Mouse (Mus musculus): ENCODE measurements around the gene Mtg1. TPM values are rescaled to one million over a fixed set of nuclear protein-coding genes. Genes with fewer than 3 reads are reported as not detected.

Gene Mtg1
- polyA plus RNA-seq, 1 experiment from 2014 or later: 21.7 TPM

DNA sequence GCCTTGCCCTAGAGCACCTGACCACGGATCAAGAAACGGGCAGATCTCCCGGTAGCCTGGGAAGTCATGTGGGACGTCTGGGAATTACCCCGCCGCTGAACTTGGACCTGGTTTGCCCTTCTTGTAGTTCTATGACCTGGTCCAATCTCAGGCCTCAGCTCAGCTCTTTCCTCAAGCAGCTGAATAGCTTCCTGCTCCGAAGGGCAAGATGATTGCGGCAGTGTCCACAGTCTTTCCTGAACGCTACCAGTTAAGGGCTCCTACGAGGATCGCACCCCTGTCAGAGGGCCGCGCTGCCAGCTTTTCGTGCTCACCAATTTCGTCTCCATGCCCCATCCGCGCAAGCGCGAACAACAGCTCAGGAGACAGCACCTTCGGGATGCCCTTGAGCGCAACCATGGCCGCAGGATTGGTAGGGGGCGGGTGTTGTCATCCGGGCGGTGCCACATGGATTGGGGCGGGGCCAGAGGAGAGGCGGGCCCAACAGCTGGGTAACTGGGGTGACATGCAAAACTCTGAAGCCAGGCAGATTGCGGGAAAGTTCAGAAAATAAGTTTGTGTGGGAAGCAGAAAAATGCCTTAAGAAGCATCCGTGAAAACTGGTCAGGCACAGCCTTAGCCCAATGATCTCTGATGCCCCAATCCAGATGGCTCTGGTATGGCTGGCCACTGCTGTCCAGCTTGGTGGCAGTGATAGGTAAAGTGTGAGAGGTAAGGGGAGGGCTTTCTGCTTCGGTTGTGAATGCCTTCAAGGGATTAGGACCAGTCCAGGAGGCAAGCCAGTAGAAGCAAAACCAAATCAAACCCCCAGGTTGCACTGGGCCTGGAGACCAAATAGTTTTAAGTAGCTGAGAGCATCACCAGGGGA is 35.1 kb upstream of the Mtg1 start, which contains the start of gene Fuom:
Gene Fuom (minus strand): TSS at position 449 of the 868 bp plus-strand sequence.
- H3K4me1 ChIP-seq (ENCODE audit: control insufficient read depth, insufficient read depth, low read length): no peaks in the 10 kb centered on the region
- H3K4me3 ChIP-seq (ENCODE audit: low read depth, low read length): peak within 1 kb of the TSS; percentile 30
- DNase-seq (ENCODE audit: low spot score): peak; percentile 81
- peak within 1 kb of the TSS; percentile 57 for H3K4me2 ChIP-seq (ENCODE audit: low read depth)
- ATAC-seq (ENCODE audit: insufficient read depth, low FRiP score, low TSS enrichment): peak; percentile 88
- 3% methylated on average over 30 of the region's 30 CpGs for WGBS
- H3K27me3 ChIP-seq (ENCODE audit: control insufficient read depth, insufficient read depth, low read length): no peaks in the 10 kb centered on the region
- peaks cover 2% of the 10 kb centered on the region; the same call in 1 of the 2 replicates for H3K36me3 ChIP-seq (ENCODE audit: control insufficient read depth, insufficient read depth, low read length)
- no peaks in the 10 kb centered on the region for H3K9me3 ChIP-seq (ENCODE audit: control insufficient read depth, low read length)
- no peak within 1 kb of the TSS for H3K27ac ChIP-seq (ENCODE audit: low read depth, low read length)
- peak within 1 kb of the TSS; percentile 54 for H3K9ac ChIP-seq (ENCODE audit: low read length)

DNA sequence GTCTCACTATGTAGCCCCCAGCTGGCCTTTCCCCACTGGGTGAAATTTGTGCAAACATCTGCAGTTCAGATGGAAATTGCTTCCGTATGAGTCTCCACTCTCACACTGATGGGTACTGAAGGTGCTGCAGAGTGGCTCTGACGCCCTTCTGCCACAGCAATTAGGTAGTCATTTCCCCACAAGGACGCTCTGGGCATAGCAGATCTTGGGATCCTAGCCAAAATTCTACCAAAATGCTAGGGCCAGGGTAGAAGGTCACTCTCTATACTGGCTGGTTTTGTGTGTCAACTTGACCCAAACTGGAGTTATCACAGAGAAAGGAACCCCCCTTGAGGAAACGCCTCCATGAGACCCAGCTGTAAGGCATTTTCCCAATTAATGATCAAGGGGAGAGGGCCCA is 33.4 kb upstream of the Mtg1 start:
- H3K9ac ChIP-seq (ENCODE audit: low read length): no peak overlapping the region
- peaks cover 4% of the 10 kb centered on the region for H3K36me3 ChIP-seq (ENCODE audit: control insufficient read depth, insufficient read depth, low read length)
- H3K27me3 ChIP-seq (ENCODE audit: control insufficient read depth, insufficient read depth, low read length): no peaks in the 10 kb centered on the region
- no peak for DNase-seq (ENCODE audit: low spot score)
- H3K9me3 ChIP-seq (ENCODE audit: control insufficient read depth, low read length): no peaks in the 10 kb centered on the region
- no peaks in the 10 kb centered on the region for H3K4me1 ChIP-seq (ENCODE audit: control insufficient read depth, insufficient read depth, low read length)
- H3K27ac ChIP-seq (ENCODE audit: low read depth, low read length): no peak overlapping the region
- 82% methylated on average over 4 of the region's 4 CpGs for WGBS
- no peak for ATAC-seq (ENCODE audit: insufficient read depth, low FRiP score, low TSS enrichment)
- H3K4me2 ChIP-seq (ENCODE audit: low read depth): no peak overlapping the region
- H3K4me3 ChIP-seq (ENCODE audit: low read depth, low read length): no peak overlapping the region

DNA sequence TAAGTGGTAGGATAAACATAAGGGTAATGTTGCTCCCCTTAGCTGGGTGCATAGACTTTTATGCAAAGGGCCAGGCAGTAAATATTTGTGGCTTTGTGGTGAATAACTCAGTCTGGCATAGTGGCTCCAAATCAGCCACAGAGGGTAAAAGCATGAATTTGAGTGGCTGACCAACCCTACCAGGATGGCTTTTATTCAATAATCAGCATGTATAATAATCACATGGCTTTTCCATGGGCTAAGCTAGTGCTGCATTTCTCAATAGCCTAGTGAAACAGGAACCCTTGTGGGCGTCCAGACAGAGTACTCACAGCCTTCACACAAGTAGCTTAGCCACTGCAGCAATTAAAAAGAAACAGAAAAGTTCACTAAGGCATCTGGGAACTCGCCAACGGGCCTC is 25.4 kb upstream of the Mtg1 start:
- peaks cover 9% of the 10 kb centered on the region; the same call in 1 of the 2 replicates for H3K36me3 ChIP-seq (ENCODE audit: control insufficient read depth, insufficient read depth, low read length)
- no peak overlapping the region for H3K27ac ChIP-seq (ENCODE audit: low read depth, low read length)
- no peaks in the 10 kb centered on the region for H3K4me1 ChIP-seq (ENCODE audit: control insufficient read depth, insufficient read depth, low read length)
- 60% methylated on average over 3 of the region's 3 CpGs for WGBS
- no peak overlapping the region for H3K9ac ChIP-seq (ENCODE audit: low read length)
- no peaks in the 10 kb centered on the region for H3K27me3 ChIP-seq (ENCODE audit: control insufficient read depth, insufficient read depth, low read length)
- ATAC-seq (ENCODE audit: insufficient read depth, low FRiP score, low TSS enrichment) (no peak), DNase-seq (ENCODE audit: low spot score) (no peak)
- H3K4me3 ChIP-seq (ENCODE audit: low read depth, low read length): no peak overlapping the region
- no peak overlapping the region for H3K4me2 ChIP-seq (ENCODE audit: low read depth)
- H3K9me3 ChIP-seq (ENCODE audit: control insufficient read depth, low read length): no peaks in the 10 kb centered on the region

DNA sequence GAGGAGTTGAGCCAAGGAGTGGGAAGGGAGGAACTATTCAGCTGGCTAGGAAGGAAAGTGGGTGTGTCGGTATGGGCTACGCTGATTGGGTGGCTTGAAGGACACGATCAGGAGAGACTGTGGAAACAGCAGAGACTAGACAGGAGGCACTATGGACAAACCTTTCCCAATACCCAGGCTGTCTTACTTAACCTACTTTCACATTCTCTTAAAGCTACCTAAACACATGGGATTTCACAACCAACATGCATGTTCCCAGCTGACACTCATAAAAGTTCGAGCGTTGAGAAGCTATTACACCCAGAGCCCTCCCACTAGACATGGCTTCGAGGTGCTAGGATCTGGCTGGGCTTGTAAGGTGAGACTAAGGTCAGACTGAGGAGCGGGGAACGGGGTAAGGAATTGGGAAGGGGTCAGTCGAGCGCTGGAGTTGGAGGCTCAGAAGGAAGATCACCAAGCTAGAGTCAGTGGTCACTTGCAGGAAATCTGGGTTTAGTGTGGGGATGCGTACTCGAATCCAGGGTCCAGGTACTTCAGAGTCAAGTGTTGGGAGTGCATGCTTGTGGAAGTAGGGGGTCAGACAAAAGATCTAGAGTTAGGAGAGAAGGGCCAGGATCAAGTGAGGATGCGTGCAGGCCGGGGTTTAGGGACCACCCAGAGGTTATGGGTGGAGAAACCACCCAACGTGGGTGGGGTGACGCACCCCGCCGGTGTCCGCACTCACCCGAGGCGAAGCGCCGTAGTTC is 21.6 kb upstream of the Mtg1 start, which contains the start of gene Paox:
Gene Paox (plus strand): TSS at position 217 of the 746 bp plus-strand sequence.
- H3K9ac ChIP-seq (ENCODE audit: low read length): peak within 1 kb of the TSS; percentile 84
- peak within 1 kb of the TSS; percentile 71 for H3K4me3 ChIP-seq (ENCODE audit: low read depth, low read length)
- DNase-seq (ENCODE audit: low spot score) (peak; percentile 40), ATAC-seq (ENCODE audit: insufficient read depth, low FRiP score, low TSS enrichment) (peak; percentile 56)
- H3K27ac ChIP-seq (ENCODE audit: low read depth, low read length): peak within 1 kb of the TSS; percentile 49; the same call in 1 of the 2 replicates
- no peaks in the 10 kb centered on the region for H3K27me3 ChIP-seq (ENCODE audit: control insufficient read depth, insufficient read depth, low read length)
- H3K36me3 ChIP-seq (ENCODE audit: control insufficient read depth, insufficient read depth, low read length): peaks cover 3% of the 10 kb centered on the region; the same call in 1 of the 2 replicates
- no peaks in the 10 kb centered on the region for H3K9me3 ChIP-seq (ENCODE audit: control insufficient read depth, low read length)
- 2% methylated on average over 23 of the region's 23 CpGs for WGBS
- H3K4me1 ChIP-seq (ENCODE audit: control insufficient read depth, insufficient read depth, low read length): no peaks in the 10 kb centered on the region
- H3K4me2 ChIP-seq (ENCODE audit: low read depth): peak within 1 kb of the TSS; percentile 94

DNA sequence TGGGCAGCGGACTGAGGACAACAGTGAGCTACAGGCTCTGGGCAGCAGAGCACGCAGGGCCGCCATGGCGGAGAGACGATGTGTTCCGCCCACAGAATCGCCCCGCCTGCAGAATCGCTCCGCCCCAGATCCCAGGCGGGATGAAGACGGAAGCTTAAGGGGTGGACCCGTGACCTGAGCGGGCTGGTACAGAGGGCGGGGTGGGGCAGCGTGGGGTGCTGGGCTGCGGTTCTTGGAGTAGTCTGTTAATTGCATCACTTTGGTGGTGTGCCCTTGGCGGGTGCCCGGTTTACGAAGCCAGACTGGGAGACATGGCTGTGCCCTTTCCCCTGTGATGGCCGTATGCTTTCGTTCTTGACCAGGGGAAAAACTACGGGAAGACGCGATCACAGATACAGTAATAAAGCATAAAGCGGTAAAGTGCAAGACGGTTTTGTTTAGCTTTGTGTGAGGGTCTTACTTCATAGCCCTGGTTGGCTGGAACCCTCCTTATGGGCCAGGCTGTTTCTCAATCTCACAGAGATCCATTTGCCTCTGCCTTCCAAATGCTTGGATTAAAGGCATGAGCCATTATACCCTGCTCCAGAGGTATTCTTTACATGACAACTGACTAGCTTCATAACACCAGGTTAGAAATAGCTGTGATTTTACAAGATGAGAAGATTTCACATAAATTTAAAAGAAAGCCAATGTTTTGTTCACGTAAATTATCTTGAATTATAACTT is 20.9 kb upstream of the Mtg1 start, which contains the start of gene Echs1:
Gene Echs1 (minus strand): TSS at position 148 of the 726 bp plus-strand sequence.
- peak; percentile 87 for DNase-seq (ENCODE audit: low spot score)
- Histone ChIP-seq H3K4me3 (ENCODE audit: low read depth, low read length) (peak within 1 kb of the TSS; percentile 71), H3K36me3 (ENCODE audit: control insufficient read depth, insufficient read depth, low read length) (peaks cover 3% of the 10 kb centered on the region; the same call in 1 of the 2 replicates), H3K4me1 (ENCODE audit: control insufficient read depth, insufficient read depth, low read length) (no peaks in the 10 kb centered on the region), H3K4me2 (ENCODE audit: low read depth) (peak within 1 kb of the TSS; percentile 94), H3K27ac (ENCODE audit: low read depth, low read length) (peak within 1 kb of the TSS; percentile 49; the same call in 1 of the 2 replicates), H3K9ac (ENCODE audit: low read length) (peak within 1 kb of the TSS; percentile 84), H3K9me3 (ENCODE audit: control insufficient read depth, low read length) (no peaks in the 10 kb centered on the region), H3K27me3 (ENCODE audit: control insufficient read depth, insufficient read depth, low read length) (no peaks in the 10 kb centered on the region)
- peak; percentile 98 for ATAC-seq (ENCODE audit: insufficient read depth, low FRiP score, low TSS enrichment)
- WGBS: 4% methylated on average over 28 of the region's 28 CpGs

DNA sequence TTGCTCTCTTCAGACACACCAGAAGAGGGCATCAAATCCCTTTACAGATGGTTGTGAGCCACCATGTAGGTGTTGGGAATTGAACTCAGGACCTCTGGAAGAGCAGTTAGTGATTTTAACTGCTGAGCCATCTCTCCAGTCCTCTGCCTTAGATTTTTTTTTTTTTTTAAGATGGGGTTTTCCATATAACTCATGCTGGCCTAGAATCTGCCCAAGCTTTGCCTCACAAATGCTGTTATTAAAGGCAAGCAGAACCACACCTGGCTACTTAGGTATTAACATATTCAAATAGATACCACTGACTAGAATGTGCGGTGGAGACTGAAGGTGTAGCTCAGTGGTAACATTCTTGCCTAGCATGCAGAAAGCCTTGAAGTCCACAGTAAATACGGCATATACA is 16.9 kb upstream of the Mtg1 start:
- no peaks in the 10 kb centered on the region for H3K27me3 ChIP-seq (ENCODE audit: control insufficient read depth, insufficient read depth, low read length)
- no peak overlapping the region for H3K4me3 ChIP-seq (ENCODE audit: low read depth, low read length)
- no peak overlapping the region for H3K9ac ChIP-seq (ENCODE audit: low read length)
- no peaks in the 10 kb centered on the region for H3K4me1 ChIP-seq (ENCODE audit: control insufficient read depth, insufficient read depth, low read length)
- no peaks in the 10 kb centered on the region for H3K9me3 ChIP-seq (ENCODE audit: control insufficient read depth, low read length)
- no peaks in the 10 kb centered on the region for H3K36me3 ChIP-seq (ENCODE audit: control insufficient read depth, insufficient read depth, low read length)
- H3K4me2 ChIP-seq (ENCODE audit: low read depth): no peak overlapping the region
- no peak for ATAC-seq (ENCODE audit: insufficient read depth, low FRiP score, low TSS enrichment)
- 91% methylated on average over 2 of the region's 2 CpGs for WGBS
- no peak for DNase-seq (ENCODE audit: low spot score)
- H3K27ac ChIP-seq (ENCODE audit: low read depth, low read length): no peak overlapping the region

DNA sequence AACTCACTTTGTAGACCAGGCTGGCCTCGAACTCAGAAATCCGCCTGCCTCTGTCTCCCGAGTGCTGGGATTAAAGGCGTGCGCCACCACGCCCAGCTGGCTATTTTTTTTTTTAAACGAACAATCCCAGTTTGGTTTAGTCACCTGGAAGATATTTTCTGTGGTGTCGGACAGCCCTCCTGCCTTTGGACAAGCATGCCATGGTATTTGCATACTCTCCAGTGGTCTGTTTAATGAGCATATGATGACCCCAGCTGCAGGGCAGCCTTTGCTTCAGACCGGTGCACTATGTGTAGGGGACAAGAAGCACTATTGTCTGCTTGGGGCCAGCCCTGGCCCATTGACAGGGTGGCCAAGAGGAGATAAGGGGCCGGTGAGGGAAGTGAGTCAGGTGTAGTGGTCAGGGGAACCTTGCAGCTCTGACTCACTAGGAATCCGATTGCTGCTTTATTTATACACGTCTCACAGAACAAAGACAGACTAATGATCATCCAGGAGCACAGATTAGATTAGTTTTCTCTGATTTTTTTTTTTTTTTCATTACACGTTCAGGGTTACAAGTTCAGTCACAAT is 15.9 kb upstream of the Mtg1 start:
- H3K27ac ChIP-seq (ENCODE audit: low read depth, low read length): no peak overlapping the region
- ATAC-seq (ENCODE audit: insufficient read depth, low FRiP score, low TSS enrichment): no peak

DNA sequence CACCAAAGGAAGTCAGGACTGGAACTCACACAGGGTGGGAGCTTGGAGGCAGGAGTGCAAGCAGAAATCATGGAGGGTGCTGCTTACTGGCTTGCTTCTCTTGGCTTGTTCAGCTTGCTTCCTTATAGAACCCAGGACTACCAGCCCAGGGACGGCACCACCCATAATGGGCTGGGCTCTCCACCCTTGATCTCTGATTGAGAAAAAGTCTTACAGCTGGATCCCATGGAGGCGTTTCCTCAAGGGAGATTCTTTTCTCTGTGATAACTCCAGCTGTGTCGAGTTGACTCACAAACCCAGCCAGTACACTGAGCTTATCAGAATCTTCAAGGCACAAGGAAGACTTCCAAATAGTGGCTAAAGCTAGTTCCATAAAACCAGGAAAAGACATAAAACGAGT is 14.6 kb upstream of the Mtg1 start:
- H3K9ac ChIP-seq (ENCODE audit: low read length): no peak overlapping the region
- 41% methylated on average over 4 of the region's 4 CpGs for WGBS
- DNase-seq (ENCODE audit: low spot score): no peak
- no peaks in the 10 kb centered on the region for H3K36me3 ChIP-seq (ENCODE audit: control insufficient read depth, insufficient read depth, low read length)
- H3K27ac ChIP-seq (ENCODE audit: low read depth, low read length): no peak overlapping the region
- no peak overlapping the region for H3K4me2 ChIP-seq (ENCODE audit: low read depth)
- no peaks in the 10 kb centered on the region for H3K4me1 ChIP-seq (ENCODE audit: control insufficient read depth, insufficient read depth, low read length)
- no peaks in the 10 kb centered on the region for H3K27me3 ChIP-seq (ENCODE audit: control insufficient read depth, insufficient read depth, low read length)
- H3K4me3 ChIP-seq (ENCODE audit: low read depth, low read length): no peak overlapping the region
- ATAC-seq (ENCODE audit: insufficient read depth, low FRiP score, low TSS enrichment): no peak
- H3K9me3 ChIP-seq (ENCODE audit: control insufficient read depth, low read length): no peaks in the 10 kb centered on the region

More for the DNA sequence above, 15.9 kb upstream of the Mtg1 start:
- Histone ChIP-seq H3K4me2 (ENCODE audit: low read depth) (no peak overlapping the region), H3K4me3 (ENCODE audit: low read depth, low read length) (no peak overlapping the region), H3K4me1 (ENCODE audit: control insufficient read depth, insufficient read depth, low read length) (no peaks in the 10 kb centered on the region), H3K27me3 (ENCODE audit: control insufficient read depth, insufficient read depth, low read length) (no peaks in the 10 kb centered on the region), H3K36me3 (ENCODE audit: control insufficient read depth, insufficient read depth, low read length) (no peaks in the 10 kb centered on the region), H3K9ac (ENCODE audit: low read length) (no peak overlapping the region), H3K9me3 (ENCODE audit: control insufficient read depth, low read length) (no peaks in the 10 kb centered on the region)
- no peak for DNase-seq (ENCODE audit: low spot score)
- WGBS: 77% methylated on average over 13 of the region's 13 CpGs

Data from neural tube, embryonic 11.5 days (tissue).